In genomic region chr16:49529060-49529459, GRCm38 (mm10) we compare ENCODE assay signal across 8 mouse cellular contexts.
A peak's percentile ranks its signal among the peaks of the same experiment; 100 is the strongest.
DNase-seq lines count a peak whose midpoint lies in the region; ATAC-seq and TF ChIP-seq lines count a peak whose summit lies in the region.
"Had no signal": no experiment of that assay in that cellular context is flagged by ENCODE, and none has a peak within 500 bp of the region (broad histone marks: within the 10 kb centered on the region; RNA-seq: fewer than 3 reads in every experiment).

No protein-coding gene starts in this region.

- TF ChIP-seq CTCF in kidney, postnatal 0 days (IDR thresholded peaks at IDR 0.05; ENCODE audit: low read depth), result peak; percentile 76

- peak; percentile 72 for DNase-seq in kidney, postnatal 0 days (ENCODE audit: low spot score)
- DNase-seq in kidney, postnatal 25 days, result no peak
- DNase-seq in CD4-positive, CD25-positive, alpha-beta regulatory T cell, adult 2 months (ENCODE audit: low read depth, low spot score), result peak; percentile 63
- DNase-seq in MN1 (ENCODE audit: low spot score), result peak; percentile 22
- DNase-seq in induced T-regulatory cell, adult 2 months (ENCODE audit: low read depth), result peak; percentile 48
- no peak for DNase-seq in ovary, postnatal 10 days (ENCODE audit: low spot score)
- DNase-seq in right cerebral cortex, postnatal 10 days (ENCODE audit: low spot score in 2 of 2), result no peak
- DNase-seq: cerebellum, adult 2 months had no signal

- H3K36me3 ChIP-seq in kidney, postnatal 0 days (ENCODE audit: insufficient read depth, low read length), result no peaks in the 10 kb centered on the region

- H3K27ac ChIP-seq in kidney, postnatal 0 days, result no peak overlapping the region

- 72% methylated on average over 2 of the region's 2 CpGs for WGBS in kidney, postnatal 0 days

- no peak for ATAC-seq in kidney, postnatal 0 days (replicated peaks; ENCODE audit: low FRiP score, low read depth)

- no peak overlapping the region for H3K9ac ChIP-seq in kidney, postnatal 0 days (ENCODE audit: low read depth, low read length)

- no peak overlapping the region for H3K4me3 ChIP-seq in kidney, postnatal 0 days (replicated peaks; ENCODE audit: low read depth, low read length)

- H3K4me2 ChIP-seq in kidney, postnatal 0 days (ENCODE audit: low read length), result no peak overlapping the region

- H3K4me1 ChIP-seq in kidney, postnatal 0 days (replicated peaks; ENCODE audit: insufficient read depth, low read length), result no peaks in the 10 kb centered on the region

- H3K9me3 ChIP-seq in kidney, postnatal 0 days (replicated peaks; ENCODE audit: low read length), result no peaks in the 10 kb centered on the region

- H3K27me3 ChIP-seq in kidney, postnatal 0 days (ENCODE audit: insufficient read depth, low read length), result no peaks in the 10 kb centered on the region

Comparison
In these comparisons a context has a peak if more than half of its experiments do, and no peak if none do; other contexts are left out.
1. DNase-seq: peak in kidney, postnatal 0 days (single experiment), CD4-positive, CD25-positive, alpha-beta regulatory T cell, adult 2 months (single experiment), MN1 (single experiment) and induced T-regulatory cell, adult 2 months (single experiment); none in kidney, postnatal 25 days (0 of 2), ovary, postnatal 10 days (single experiment) and right cerebral cortex, postnatal 10 days (0 of 2).